Mouse (Mus musculus): ENCODE results near the gene Rbm12b1.
"Not testable (repeated sequence)": the region's sequence is repeated elsewhere in the genome, so short reads cannot be mapped to it uniquely, and the experiment has no call there.

Gene Rbm12b1

DNA sequence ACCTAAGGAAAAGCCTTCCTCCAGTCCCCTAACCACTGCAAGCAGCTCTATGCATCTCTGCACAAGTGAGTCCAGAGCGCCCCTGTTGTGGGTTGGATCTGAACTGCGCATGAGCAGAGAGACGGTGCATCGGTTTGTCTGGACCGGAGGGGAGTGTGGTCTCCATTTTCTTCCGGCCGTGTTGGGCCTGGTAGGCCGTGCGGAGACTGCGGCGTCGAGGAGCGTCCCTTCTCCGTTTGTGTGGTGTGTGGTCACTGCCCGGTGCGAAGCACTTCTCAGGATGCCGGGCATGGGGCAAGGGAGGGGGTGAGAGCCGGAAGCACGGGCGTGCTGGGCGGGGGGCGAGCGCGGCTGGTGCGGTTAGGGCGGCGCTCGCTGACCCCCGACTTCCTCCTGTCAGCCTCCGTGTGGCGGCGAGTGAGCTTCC lies at the start of gene Rbm12b1:
Rbm12b1 (plus strand) TSS at position 124 of the 427 bp plus-strand sequence.
- DNase-seq, result peak; percentile 82

- DNase-seq, result peak; percentile 21
Observed at GRCm38 (mm10) chr4:12140592-12141062, 563 bp downstream of the Rbm12b1 start.

- not testable (repeated sequence) for DNase-seq
Observed at GRCm38 (mm10) chr4:12141516-12141915, 1.5 kb downstream of the Rbm12b1 start.

- no peak for DNase-seq
Observed at GRCm38 (mm10) chr4:12147660-12148059, 7.6 kb downstream of the Rbm12b1 start.

- no peak for DNase-seq
Observed at GRCm38 (mm10) chr4:12170986-12171317, 30.9 kb downstream of the Rbm12b1 start.

DNA sequence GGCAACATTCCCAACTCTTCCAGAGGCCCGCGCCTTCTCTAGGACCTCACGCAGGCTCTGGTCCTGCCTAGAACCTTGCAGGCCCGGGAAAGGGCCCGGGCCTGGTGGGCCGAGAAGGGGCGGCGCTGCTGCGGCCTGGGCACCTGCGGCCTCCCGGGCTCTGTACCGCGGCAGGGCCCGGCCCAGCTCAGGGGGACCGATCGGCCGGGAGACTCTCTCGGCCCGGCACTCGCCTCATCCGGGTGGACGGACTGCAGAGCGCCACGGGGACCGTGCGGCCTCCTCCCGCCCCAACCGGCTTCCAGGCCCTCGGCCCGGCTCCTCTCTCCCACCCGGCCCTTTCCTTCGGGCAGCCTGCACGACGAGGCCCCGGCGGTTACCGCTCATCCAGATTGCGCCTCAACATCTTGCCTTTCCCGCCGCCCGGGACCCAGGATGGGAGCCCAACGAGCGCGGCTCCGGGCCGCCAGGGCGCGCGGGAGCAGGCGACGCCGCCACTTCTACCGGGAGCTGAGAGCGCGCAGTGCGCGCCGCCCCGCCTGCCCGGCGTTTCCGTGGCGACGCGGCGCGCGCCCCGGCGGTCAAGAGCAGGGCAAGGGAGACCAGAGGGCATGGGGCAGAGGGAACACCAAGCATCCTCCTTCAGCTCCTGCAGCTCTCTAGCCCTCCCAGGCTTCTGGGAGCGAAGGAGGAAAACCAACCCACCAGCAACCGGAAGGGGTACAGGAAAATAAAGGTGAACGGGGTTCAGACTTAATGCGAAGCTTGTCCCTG lies 31.4 kb downstream of the Rbm12b1 start, which contains the start of gene Fam92a:
Fam92a (minus strand) TSS at position 698 of the 774 bp plus-strand sequence.
- peak; percentile 77 for DNase-seq

GRCm38 (mm10) chr4:12178992-12179391 lies 38.9 kb downstream of the Rbm12b1 start:
- DNase-seq, result no peak
